Mouse (Mus musculus): Measurements from ENCODE around the gene Gm47996.

GRCm38 (mm10) chr1:151245165-151245564 lies 35.2 kb downstream of the Gm47996 start:
- no peak for TF ChIP-seq CTCF (IDR thresholded peaks at IDR 0.05; ENCODE audit: insufficient read depth, low read length)
- TF ChIP-seq POLR2A (IDR thresholded peaks at IDR 0.05; ENCODE audit: borderline replicate concordance, extremely low read depth, low read depth, low read length) = no peak
